Mouse (Mus musculus) layer of hippocampus, adult 2 months (tissue): ENCODE results near the gene Polr2c. TPM values are rescaled to one million over a fixed set of nuclear protein-coding genes. Genes with fewer than 3 reads are reported as not detected.
A peak's percentile ranks its signal among the peaks of the same experiment; 100 is the strongest.

Experiments used
- DNase-seq, 2 experiments: peaks; one replicate each; pipeline ENCODE4 v3.0.0; 2022; ENCODE audit warnings: low spot score in 2 of 2
- H3K27ac ChIP-seq: fragments of 200-600 bp; 2 replicates; pipeline ENCODE4 v1.8.1; 2022
- H3K4me3 ChIP-seq: fragments of 200-600 bp; 2 replicates; pipeline ENCODE4 v1.8.1; 2022; ENCODE audit warnings: mild to moderate bottlenecking
- CTCF ChIP-seq: fragments of 200-600 bp; conservative IDR thresholded peaks from 2 replicates; pipeline ENCODE4 v1.8.1; 2022; ENCODE audit warnings: antibody characterized with exemption, mild to moderate bottlenecking, moderate library complexity
- total RNA-seq, 2 experiments: library from RNA; stranded (reverse); gene quantifications; 2 replicates each; pipeline ENCODE4 v1.2.3; 2021

Gene Polr2c
- total RNA-seq, 2 experiments from 2014 or later = 69.1 to 71.4 TPM

- peak overlapping the region; percentile 23; the same call in 1 of the 2 replicates for H3K27ac ChIP-seq
- TF ChIP-seq CTCF = no peak
- DNase-seq = no peak
- peak overlapping the region; percentile 65 for H3K4me3 ChIP-seq
Measured at GRCm38 (mm10) chr8:94875096-94875870, 18.0 kb downstream of the Polr2c start.

- TF ChIP-seq CTCF = no peak
- H3K27ac ChIP-seq = peak overlapping the region; percentile 23; the same call in 1 of the 2 replicates
- peak overlapping the region; percentile 65 for H3K4me3 ChIP-seq
- DNase-seq = no peak
Measured at GRCm38 (mm10) chr8:94875871-94876150, 18.6 kb downstream of the Polr2c start.

- TF ChIP-seq CTCF = no peak
- H3K4me3 ChIP-seq = peak within 1 kb of the TSS; percentile 65
- DNase-seq = peak in 1 of 2 experiments; percentile 74
- peak within 1 kb of the TSS; percentile 23; the same call in 1 of the 2 replicates for H3K27ac ChIP-seq
Measured at GRCm38 (mm10) chr8:94876197-94876730, 19.0 kb downstream of the Polr2c start, which contains the start of gene Dok4. Gene Dok4, minus strand, starts transcription at chr8:94876330.

- no peak for DNase-seq
- no peak for TF ChIP-seq CTCF
Measured at GRCm38 (mm10) chr8:94876820-94877219, 19.6 kb downstream of the Polr2c start.

GRCm38 (mm10) chr8:94880742-94881141 lies 23.5 kb downstream of the Polr2c start:
- Histone ChIP-seq H3K4me3 (no peak overlapping the region), H3K27ac (no peak overlapping the region)
- no peak for TF ChIP-seq CTCF
- DNase-seq = no peak

More at GRCm38 (mm10) chr8:94876820-94877219, 19.6 kb downstream of the Polr2c start:
- Histone ChIP-seq H3K27ac (no peak overlapping the region), H3K4me3 (no peak overlapping the region)

GRCm38 (mm10) chr8:94888383-94889036 lies 31.3 kb downstream of the Polr2c start:
- no peak for TF ChIP-seq CTCF
- no peak overlapping the region for H3K27ac ChIP-seq
- H3K4me3 ChIP-seq = no peak overlapping the region
- DNase-seq = no peak

- no peak for TF ChIP-seq CTCF
- no peak overlapping the region for H3K27ac ChIP-seq
- DNase-seq = no peak
- no peak overlapping the region for H3K4me3 ChIP-seq
Measured at GRCm38 (mm10) chr8:94892917-94893316, 35.7 kb downstream of the Polr2c start.

GRCm38 (mm10) chr8:94899262-94899661 lies 42.0 kb downstream of the Polr2c start:
- no peak for DNase-seq
- no peak for TF ChIP-seq CTCF
- no peak overlapping the region for H3K4me3 ChIP-seq
- no peak overlapping the region for H3K27ac ChIP-seq

- Histone ChIP-seq H3K4me3 (no peak overlapping the region), H3K27ac (no peak overlapping the region)
- DNase-seq = no peak
- no peak for TF ChIP-seq CTCF
Measured at GRCm38 (mm10) chr8:94900617-94901016, 43.4 kb downstream of the Polr2c start.

GRCm38 (mm10) chr8:94901031-94901430 lies 43.8 kb downstream of the Polr2c start:
- Histone ChIP-seq H3K4me3 (no peak overlapping the region), H3K27ac (no peak overlapping the region)
- no peak for TF ChIP-seq CTCF
- no peak for DNase-seq

GRCm38 (mm10) chr8:94903709-94904108 lies 46.5 kb downstream of the Polr2c start:
- DNase-seq = no peak
- Histone ChIP-seq H3K27ac (no peak overlapping the region), H3K4me3 (no peak overlapping the region)
- TF ChIP-seq CTCF = no peak

GRCm38 (mm10) chr8:94904450-94905175 lies 47.4 kb downstream of the Polr2c start:
- peak; percentile 43 to 48 for DNase-seq
- no peak for TF ChIP-seq CTCF
- no peak overlapping the region for H3K27ac ChIP-seq
- H3K4me3 ChIP-seq = no peak overlapping the region

- DNase-seq = no peak
- Histone ChIP-seq H3K27ac (0 out of 2 replicates have a peak overlapping the region, but pooled peaks have one; percentile 10), H3K4me3 (no peak overlapping the region)
- TF ChIP-seq CTCF = no peak
Measured at GRCm38 (mm10) chr8:94907591-94908300, 50.5 kb downstream of the Polr2c start.
